Mouse (Mus musculus) myocyte (in vitro differentiated cells): Measurements from ENCODE around the gene Map4. TPM values are rescaled to one million over a fixed set of nuclear protein-coding genes. Genes with fewer than 3 reads are reported as not detected.
A peak's percentile ranks its signal among the peaks of the same experiment; 100 is the strongest.

Source experiments
- H3K27me3 ChIP-seq: one replicate; pipeline ENCODE4 v1.6.1; 2011; ENCODE audit not compliant: control insufficient read depth, insufficient read depth, insufficient read length
- H3K36me3 ChIP-seq: one replicate; pipeline ENCODE4 v1.6.1; 2011; ENCODE audit not compliant: control insufficient read depth, insufficient read depth
- H3K4me2 ChIP-seq: one replicate; pipeline ENCODE4 v1.6.1; 2011; ENCODE audit warnings: low read depth, control low read depth
- H3K4me3 ChIP-seq: one replicate; pipeline ENCODE4 v1.5.1; 2011; ENCODE audit warnings: mild to moderate bottlenecking, control low read depth, moderate library complexity
- H3K79me2 ChIP-seq: one replicate; pipeline ENCODE4 v1.6.1; 2011; ENCODE audit not compliant: control insufficient read depth, insufficient read depth
- H3ac ChIP-seq: one replicate; pipeline ENCODE4 v1.6.1; 2011; ENCODE audit not compliant: control insufficient read depth, insufficient read length
- CEBPB ChIP-seq: IDR thresholded peaks from 2 replicates; pipeline ENCODE4 v1.6.1; 2011; ENCODE audit warnings: mild to moderate bottlenecking, moderate library complexity; ENCODE audit not compliant: poor library complexity, insufficient read depth, severe bottlenecking
- E2F4 ChIP-seq: IDR thresholded peaks from one replicate; pipeline ENCODE4 v1.6.1; 2011; ENCODE audit warnings: mild to moderate bottlenecking, control low read depth, moderate library complexity; ENCODE audit not compliant: insufficient read depth
- MAX ChIP-seq: IDR thresholded peaks from one replicate; pipeline ENCODE4 v1.6.1; 2011; ENCODE audit warnings: low read depth, mild to moderate bottlenecking, control low read depth
- MYOD1 ChIP-seq, 3 experiments: IDR thresholded peaks; one replicate each; pipeline ENCODE4 v1.6.1; 2011; ENCODE audit warnings: control low read depth in 2 of 3, low read depth in 2 of 3, mild to moderate bottlenecking in 2 of 3, moderate library complexity in 1 of 3; ENCODE audit not compliant: insufficient read length in 2 of 3, control insufficient read depth in 1 of 3
- MYOG ChIP-seq, 3 experiments: IDR thresholded peaks; one replicate each; pipeline ENCODE4 v1.6.1; 2011; ENCODE audit warnings: control low read depth in 2 of 3, low read depth in 2 of 3, mild to moderate bottlenecking in 2 of 3; ENCODE audit not compliant: insufficient read length in 2 of 3, control insufficient read depth in 1 of 3, insufficient read depth in 1 of 3
- POLR2A ChIP-seq: IDR thresholded peaks from one replicate; pipeline ENCODE4 v1.6.1; 2011; ENCODE audit warnings: low read depth, mild to moderate bottlenecking, control low read depth, moderate library complexity; ENCODE audit not compliant: insufficient read length
- POLR2AphosphoS2 ChIP-seq: IDR thresholded peaks from one replicate; pipeline ENCODE4 v1.6.1; 2011; ENCODE audit warnings: low read depth, control low read depth; ENCODE audit not compliant: insufficient read length
- REST ChIP-seq: IDR thresholded peaks from one replicate; pipeline ENCODE4 v1.6.1; 2011; ENCODE audit warnings: mild to moderate bottlenecking, control low read depth, moderate library complexity; ENCODE audit not compliant: insufficient read depth, insufficient read length
- SRF ChIP-seq: IDR thresholded peaks from one replicate; pipeline ENCODE4 v1.6.1; 2011; ENCODE audit warnings: low read depth; ENCODE audit not compliant: control insufficient read depth, insufficient read length
- TCF12 ChIP-seq: IDR thresholded peaks from one replicate; pipeline ENCODE4 v1.6.1; 2011; ENCODE audit warnings: mild to moderate bottlenecking, control low read depth; ENCODE audit not compliant: poor library complexity, insufficient read depth, severe bottlenecking
- TCF3 ChIP-seq: IDR thresholded peaks from one replicate; pipeline ENCODE4 v1.6.1; 2011; ENCODE audit warnings: low read depth, control low read depth; ENCODE audit not compliant: insufficient read length
- USF1 ChIP-seq: IDR thresholded peaks from one replicate; pipeline ENCODE4 v1.6.1; 2011; ENCODE audit warnings: low read depth, mild to moderate bottlenecking, control low read depth, moderate library complexity
- polyA plus RNA-seq: library from polyadenylated mRNA; unstranded; fragments of >200 nt; fragmentation: generic; extraction: Trizol; gene quantifications from one replicate; pipeline ENCODE4 v1.2.1, GENCODE M21; 2012; ENCODE audit warnings: missing spikeins

Gene Map4
- polyA plus RNA-seq, 1 experiment = 246 TPM

GRCm38 (mm10) chr9:109899361-109899760 is 31.9 kb upstream of the Map4 start:
- Histone ChIP-seq H3ac (no peak overlapping the region), H3K4me3 (no peak overlapping the region), H3K36me3 (no peaks in the 10 kb centered on the region), H3K27me3 (no peaks in the 10 kb centered on the region), H3K79me2 (no peaks in the 10 kb centered on the region), H3K4me2 (no peak overlapping the region)
- TF ChIP-seq MYOD1 (IDR thresholded peaks at IDR 0.05; ENCODE audit: control insufficient read depth in 1 of 3, insufficient read length in 2 of 3, low read depth in 2 of 3) (no peak), TCF12 (no peak), POLR2A (no peak), CEBPB (no peak), E2F4 (no peak), REST (no peak), MYOG (IDR thresholded peaks at IDR 0.05; ENCODE audit: control insufficient read depth in 1 of 3, insufficient read depth in 1 of 3, insufficient read length in 2 of 3, low read depth in 2 of 3) (no peak), POLR2AphosphoS2 (no peak)

DNA sequence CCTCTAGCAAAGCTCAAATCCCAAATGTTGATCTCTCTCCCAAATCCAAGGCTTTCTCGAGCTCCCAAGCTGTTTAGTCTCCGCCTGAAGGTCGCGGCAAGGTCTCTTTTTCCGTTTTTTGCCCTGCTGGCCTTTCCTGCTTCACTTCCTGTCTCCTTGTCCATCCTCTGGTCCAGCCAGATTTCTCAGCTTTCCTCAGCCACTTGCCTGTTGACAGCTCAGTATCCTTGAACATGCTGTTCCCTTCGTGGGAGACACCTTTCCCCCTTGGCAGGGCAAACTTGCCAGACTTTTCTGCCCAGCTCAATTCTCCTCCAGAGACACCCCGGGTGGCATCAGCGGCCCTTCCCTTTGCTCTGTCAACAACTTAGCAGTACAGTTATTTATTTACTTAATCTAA is 31.5 kb upstream of the Map4 start:
- H3K27me3 ChIP-seq = no peaks in the 10 kb centered on the region
- no peak overlapping the region for H3ac ChIP-seq
- no peak for TF ChIP-seq E2F4
- no peak for TF ChIP-seq MYOD1 (IDR thresholded peaks at IDR 0.05; ENCODE audit: control insufficient read depth in 1 of 3, insufficient read length in 2 of 3, low read depth in 2 of 3)
- no peak for TF ChIP-seq POLR2AphosphoS2
- H3K4me3 ChIP-seq = no peak overlapping the region
- H3K36me3 ChIP-seq = no peaks in the 10 kb centered on the region
- no peak overlapping the region for H3K4me2 ChIP-seq
- H3K79me2 ChIP-seq = no peaks in the 10 kb centered on the region

- H3K79me2 ChIP-seq = no peaks in the 10 kb centered on the region
- no peak overlapping the region for H3K4me3 ChIP-seq
- H3ac ChIP-seq = no peak overlapping the region
- H3K4me2 ChIP-seq = no peak overlapping the region
- H3K36me3 ChIP-seq = no peaks in the 10 kb centered on the region
- TF ChIP-seq MYOG (IDR thresholded peaks at IDR 0.05; ENCODE audit: control insufficient read depth in 1 of 3, insufficient read depth in 1 of 3, insufficient read length in 2 of 3, low read depth in 2 of 3) (peak in 1 of 3 experiments; percentile 37), REST (no peak)
- H3K27me3 ChIP-seq = no peaks in the 10 kb centered on the region
Observed at GRCm38 (mm10) chr9:109900604-109901003, 30.7 kb upstream of the Map4 start.

DNA sequence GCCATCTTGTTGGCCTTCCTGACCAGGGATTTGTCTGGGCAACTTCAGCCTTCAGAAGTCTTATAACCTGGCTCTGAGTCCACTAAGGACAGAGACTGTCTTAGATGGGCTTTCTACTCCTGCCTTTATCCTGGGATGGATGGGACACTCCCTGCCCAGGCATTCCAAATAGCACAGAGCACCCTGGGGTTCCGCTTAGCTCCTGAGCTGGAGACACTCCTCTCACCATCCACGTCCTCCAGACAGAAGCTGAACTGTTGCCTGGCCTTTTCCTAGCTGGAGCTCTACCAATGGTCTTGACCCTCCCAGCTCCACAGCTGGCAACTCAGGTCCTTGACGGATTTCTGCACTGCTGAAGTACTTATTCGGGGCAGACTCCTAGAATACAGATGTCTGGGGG is 29.0 kb upstream of the Map4 start:
- no peak overlapping the region for H3K4me3 ChIP-seq
- H3ac ChIP-seq = no peak overlapping the region
- no peaks in the 10 kb centered on the region for H3K36me3 ChIP-seq
- H3K79me2 ChIP-seq = no peaks in the 10 kb centered on the region
- no peak for TF ChIP-seq POLR2AphosphoS2
- H3K4me2 ChIP-seq = peak overlapping the region; percentile 40
- H3K27me3 ChIP-seq = no peaks in the 10 kb centered on the region

DNA sequence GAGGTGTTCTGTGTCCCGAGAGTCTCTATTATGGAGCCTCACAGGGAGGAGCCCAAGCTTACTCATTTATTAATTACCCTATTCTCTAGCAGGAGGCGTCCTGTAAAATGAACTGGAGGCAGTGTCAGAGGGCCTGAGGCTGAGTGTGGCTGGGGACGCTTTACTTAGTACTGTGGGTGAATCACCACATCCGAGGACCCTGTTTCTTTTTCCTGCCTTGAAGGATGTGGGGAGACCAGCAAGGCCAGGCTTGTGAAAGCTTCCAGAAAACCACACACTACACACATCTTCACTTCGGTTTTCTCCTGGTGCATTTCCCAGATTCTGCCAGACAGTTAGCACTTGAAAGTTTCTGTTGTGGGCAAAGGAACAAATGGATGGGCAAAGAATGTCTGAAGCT is 28.5 kb upstream of the Map4 start:
- Histone ChIP-seq H3K4me3 (no peak overlapping the region), H3K27me3 (no peaks in the 10 kb centered on the region), H3K4me2 (peak overlapping the region; percentile 40), H3ac (no peak overlapping the region), H3K36me3 (no peaks in the 10 kb centered on the region), H3K79me2 (no peaks in the 10 kb centered on the region)
- TF ChIP-seq MAX (no peak), USF1 (no peak), MYOG (IDR thresholded peaks at IDR 0.05; ENCODE audit: control insufficient read depth in 1 of 3, insufficient read depth in 1 of 3, insufficient read length in 2 of 3, low read depth in 2 of 3) (no peak), MYOD1 (IDR thresholded peaks at IDR 0.05; ENCODE audit: control insufficient read depth in 1 of 3, insufficient read length in 2 of 3, low read depth in 2 of 3) (no peak), E2F4 (no peak), TCF12 (no peak), TCF3 (no peak), CEBPB (no peak), POLR2A (no peak), REST (no peak), POLR2AphosphoS2 (no peak), SRF (no peak)

DNA sequence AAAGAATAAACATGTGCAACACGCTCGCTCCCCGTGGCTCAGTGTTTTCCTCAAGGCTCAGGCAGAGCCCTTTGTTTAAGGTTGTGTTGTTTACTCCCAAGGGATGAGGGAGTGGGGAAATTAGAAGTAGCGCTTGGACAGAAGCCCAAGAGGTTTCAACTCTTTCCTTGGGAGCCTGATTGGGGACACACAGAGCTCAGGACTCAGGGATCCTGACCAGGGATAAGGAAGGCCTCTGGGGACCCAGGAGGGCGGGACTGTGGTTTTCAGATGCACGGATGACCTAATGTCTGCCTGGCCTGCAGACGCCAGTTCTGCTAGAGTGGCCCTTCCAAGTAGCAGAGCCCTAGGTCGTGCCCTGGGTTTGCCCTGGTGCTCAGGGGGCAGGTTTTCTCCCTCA is 24.0 kb upstream of the Map4 start:
- peak overlapping the region; percentile 68 for H3K4me2 ChIP-seq
- TF ChIP-seq TCF3 (no peak), TCF12 (no peak), E2F4 (no peak), POLR2AphosphoS2 (no peak), MYOD1 (IDR thresholded peaks at IDR 0.05; ENCODE audit: control insufficient read depth in 1 of 3, insufficient read length in 2 of 3, low read depth in 2 of 3) (no peak), REST (no peak), CEBPB (no peak), USF1 (no peak), MYOG (IDR thresholded peaks at IDR 0.05; ENCODE audit: control insufficient read depth in 1 of 3, insufficient read depth in 1 of 3, insufficient read length in 2 of 3, low read depth in 2 of 3) (no peak), POLR2A (no peak)
- no peak overlapping the region for H3ac ChIP-seq
- no peak overlapping the region for H3K4me3 ChIP-seq
- H3K36me3 ChIP-seq = no peaks in the 10 kb centered on the region
- no peaks in the 10 kb centered on the region for H3K79me2 ChIP-seq
- no peaks in the 10 kb centered on the region for H3K27me3 ChIP-seq
